Mouse (Mus musculus): ENCODE data around the gene Khdrbs1.

The Khdrbs1 gene

DNA sequence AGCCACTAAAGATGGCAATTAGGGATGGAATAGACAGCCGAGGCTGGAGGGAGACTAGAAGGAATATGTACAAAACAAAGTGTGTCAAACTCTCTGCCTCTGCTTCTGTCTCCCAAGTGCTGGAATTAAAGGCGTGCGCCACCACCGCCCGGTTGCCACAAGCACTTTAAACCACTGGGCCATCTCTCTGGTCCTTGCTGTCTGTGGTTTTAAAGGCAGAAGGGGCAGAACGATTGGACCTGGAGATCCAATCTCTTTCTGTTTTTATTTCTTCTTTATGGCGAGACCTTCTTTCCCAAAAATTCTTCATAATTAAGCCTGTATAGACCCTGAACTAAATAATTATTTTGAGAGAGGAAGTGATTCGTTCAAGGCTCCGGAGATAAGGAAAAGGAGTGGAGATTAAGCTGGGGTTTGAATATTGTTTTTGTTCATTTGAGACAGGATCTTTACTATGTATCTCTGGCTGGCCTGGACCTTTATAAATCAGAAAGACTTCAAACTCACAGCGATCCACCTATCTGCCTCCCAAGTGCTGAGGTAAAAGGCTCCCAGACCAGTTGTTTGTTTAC is 69.1 kb downstream of the Khdrbs1 start:
- no peak for DNase-seq (ENCODE audit: low spot score in 2 of 2)

- DNase-seq (ENCODE audit: low spot score in 2 of 2) = peak; percentile 94 to 95
Observed at GRCm38 (mm10) chr4:129672083-129672877, 69.8 kb downstream of the Khdrbs1 start, which contains the start of gene Kpna6. TSS of gene Kpna6 (minus strand) at chr4:129672767.

- DNase-seq (ENCODE audit: low spot score in 2 of 2) = peak; percentile 37 to 41
Observed at GRCm38 (mm10) chr4:129671491-129672082, 70.5 kb downstream of the Khdrbs1 start.

GRCm38 (mm10) chr4:129662255-129662813 is 79.8 kb downstream of the Khdrbs1 start:
- no peak for DNase-seq (ENCODE audit: low spot score in 2 of 2)

GRCm38 (mm10) chr4:129661584-129661983 is 80.5 kb downstream of the Khdrbs1 start:
- no peak for DNase-seq (ENCODE audit: low spot score in 2 of 2)

DNA sequence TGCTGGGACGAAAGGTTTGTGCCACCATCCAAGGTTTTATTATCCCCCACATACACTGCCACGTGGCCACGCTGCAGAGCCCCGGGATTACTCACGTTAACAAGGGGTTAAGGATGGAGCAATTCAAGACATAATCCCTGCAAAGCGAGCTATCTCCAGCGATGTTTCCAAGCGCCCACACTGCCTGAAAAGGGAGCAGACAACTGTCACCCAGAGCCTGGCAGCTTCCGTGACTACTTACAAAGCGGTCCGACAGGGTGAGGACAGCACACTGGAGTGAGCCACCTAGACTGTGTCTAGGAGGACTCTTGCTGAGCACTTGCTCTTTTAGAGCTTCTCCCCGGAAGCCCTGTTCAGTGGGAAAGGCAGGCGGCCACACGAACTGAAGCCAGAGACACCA is 87.3 kb downstream of the Khdrbs1 start:
- peak in 1 of 2 experiments; percentile 40 for DNase-seq (ENCODE audit: low spot score in 2 of 2)

All from frontal cortex, postnatal 36 days (tissue).